Comparison of ENCODE assay signal across 21 mouse cellular contexts in genomic region chr2:180442061-180442460, GRCm38 (mm10). TPM values are rescaled to one million over a fixed set of nuclear protein-coding genes. Genes with fewer than 3 reads are reported as not detected.
DNase-seq lines count a peak whose midpoint lies in the region; ATAC-seq and TF ChIP-seq lines count a peak whose summit lies in the region.
"Had no signal": no experiment of that assay in that cellular context is flagged by ENCODE, and none has a peak within 500 bp of the region (broad histone marks: within the 10 kb centered on the region; RNA-seq: fewer than 3 reads in every experiment).

No protein-coding gene starts in this region.

- DNase-seq in liver, embryonic 13.5 days, result no peak
- no peak for DNase-seq in retina, postnatal 1 day
- DNase-seq: adrenal gland, adult 2 months; cerebellum, adult 8-10 months; heart, adult 2 months; kidney, adult 9 months; right cerebral cortex, postnatal 25 days; thymus, postnatal 14 days had no signal

- WGBS in liver, embryonic 13.5 days (ENCODE audit: insufficient replicate concordance), result 16% methylated on average over 5 of the region's 5 CpGs
- WGBS in liver, embryonic 12.5 days (ENCODE audit: insufficient replicate concordance), result 26% methylated on average over 5 of the region's 5 CpGs
- 83% methylated on average over 5 of the region's 5 CpGs for WGBS in hindbrain, embryonic 12.5 days

- peaks cover 12% of the 10 kb centered on the region for H3K4me1 ChIP-seq in liver, embryonic 13.5 days (replicated peaks)
- peaks cover 24% of the 10 kb centered on the region for H3K4me1 ChIP-seq in liver, embryonic 12.5 days
- peaks cover 90% of the 10 kb centered on the region for H3K4me1 ChIP-seq in bone marrow macrophage, adult 2 months (ENCODE audit: control insufficient read depth, insufficient read depth, low read length)
- H3K4me1 ChIP-seq in hindbrain, embryonic 12.5 days, result no peaks in the 10 kb centered on the region

- no peak overlapping the region for H3K4me2 ChIP-seq in liver, embryonic 13.5 days
- no peak overlapping the region for H3K4me2 ChIP-seq in liver, embryonic 12.5 days
- no peak overlapping the region for H3K4me2 ChIP-seq in hindbrain, embryonic 12.5 days (replicated peaks)
- H3K4me2 ChIP-seq: heart, embryonic 15.5 days; limb, embryonic 15.5 days; lung, embryonic 15.5 days had no signal

- 0 out of 2 replicates have a peak, but pooled peaks have one; percentile 10 for ATAC-seq in liver, embryonic 13.5 days (ENCODE audit: low read depth)
- no peak for ATAC-seq in liver, embryonic 12.5 days
- ATAC-seq in hematopoietic stem cell, adult 5-6 weeks (replicated peaks in 1 of 2; ENCODE audit: insufficient read depth in 1 of 2, low FRiP score in 2 of 2, low TSS enrichment in 1 of 2, low read depth in 1 of 2, poor library complexity in 2 of 2, severe bottlenecking in 2 of 2), result peak; percentile 30 to 38
- ATAC-seq in neutrophil, adult 5-6 weeks (ENCODE audit: extremely low read depth, insufficient number of reproducible peaks, low FRiP score, poor library complexity, severe bottlenecking), result peak; percentile 18; the same call in 1 of the 2 replicates
- no peak for ATAC-seq in hindbrain, embryonic 12.5 days (ENCODE audit: low FRiP score)
- ATAC-seq: midbrain, embryonic 16.5 days had no signal

- TF ChIP-seq CTCF in bone marrow macrophage, adult 2 months (IDR thresholded peaks at IDR 0.05; ENCODE audit: low read depth, low read length), result no peak

- TF ChIP-seq POLR2A in bone marrow macrophage, adult 2 months (IDR thresholded peaks at IDR 0.05; ENCODE audit: borderline replicate concordance, low read depth, low read length), result no peak

- H3K27me3 ChIP-seq in liver, embryonic 13.5 days, result no peaks in the 10 kb centered on the region
- H3K27me3 ChIP-seq in liver, embryonic 12.5 days (replicated peaks), result no peaks in the 10 kb centered on the region
- no peaks in the 10 kb centered on the region for H3K27me3 ChIP-seq in hindbrain, embryonic 12.5 days
- H3K27me3 ChIP-seq: limb, embryonic 15.5 days had no signal

- no peaks in the 10 kb centered on the region for H3K9me3 ChIP-seq in liver, embryonic 13.5 days (replicated peaks)
- no peaks in the 10 kb centered on the region for H3K9me3 ChIP-seq in liver, embryonic 12.5 days (replicated peaks)
- no peaks in the 10 kb centered on the region for H3K9me3 ChIP-seq in hindbrain, embryonic 12.5 days (replicated peaks)
- H3K9me3 ChIP-seq: heart, embryonic 15.5 days; hindbrain, embryonic 10.5 days; limb, embryonic 15.5 days; lung, embryonic 15.5 days had no signal

- H3K9ac ChIP-seq in liver, embryonic 13.5 days, result no peak overlapping the region
- H3K9ac ChIP-seq in liver, embryonic 12.5 days, result no peak overlapping the region
- no peak overlapping the region for H3K9ac ChIP-seq in hindbrain, embryonic 12.5 days
- H3K9ac ChIP-seq: heart, embryonic 15.5 days; limb, embryonic 15.5 days; lung, embryonic 15.5 days had no signal

- H3K36me3 ChIP-seq in liver, embryonic 13.5 days, result no peaks in the 10 kb centered on the region
- no peaks in the 10 kb centered on the region for H3K36me3 ChIP-seq in liver, embryonic 12.5 days
- H3K36me3 ChIP-seq in hindbrain, embryonic 12.5 days, result no peaks in the 10 kb centered on the region
- H3K36me3 ChIP-seq: heart, embryonic 15.5 days; hindbrain, embryonic 10.5 days; limb, embryonic 15.5 days; lung, embryonic 15.5 days had no signal

- no peak overlapping the region for H3K4me3 ChIP-seq in liver, embryonic 13.5 days (replicated peaks)
- no peak overlapping the region for H3K4me3 ChIP-seq in liver, embryonic 12.5 days
- peak overlapping the region; percentile 5; the same call in 1 of the 2 replicates for H3K4me3 ChIP-seq in bone marrow macrophage, adult 2 months (ENCODE audit: insufficient read depth, low read length)
- no peak overlapping the region for H3K4me3 ChIP-seq in hindbrain, embryonic 12.5 days
- H3K4me3 ChIP-seq: heart, adult 2 months; heart, embryonic 15.5 days; hindbrain, embryonic 10.5 days; limb, embryonic 15.5 days; lung, embryonic 15.5 days had no signal

- H3K27ac ChIP-seq in liver, embryonic 13.5 days, result no peak overlapping the region
- H3K27ac ChIP-seq in liver, embryonic 12.5 days, result no peak overlapping the region
- peak overlapping the region; percentile 64 for H3K27ac ChIP-seq in bone marrow macrophage, adult 2 months (ENCODE audit: insufficient read depth, low read depth, low read length)
- H3K27ac ChIP-seq in hindbrain, embryonic 12.5 days, result no peak overlapping the region
- H3K27ac ChIP-seq: heart, adult 2 months; heart, embryonic 15.5 days; hindbrain, embryonic 10.5 days; limb, embryonic 15.5 days; lung, embryonic 15.5 days; macrophage; stomach, postnatal 0 days had no signal

RNA-seq across cellular contexts. Expression of gene Slco4a1, which starts 14.0 kb away (rescaled TPM):
- polyA plus RNA-seq in liver, embryonic 13.5 days (2015; fragmentation: Nextera tagmentation; extraction: Ambion mirVana), result 0.52 and 0.68 TPM in 2 replicates
- polyA plus RNA-seq in liver, embryonic 12.5 days (2016; fragmentation: Nextera tagmentation; extraction: Ambion mirVana), result 1.0 and 1.4 TPM in 2 replicates
- 35.7 and 36.4 TPM in 2 replicates for polyA plus RNA-seq in bone marrow macrophage, adult 2 months (2012; ENCODE audit: insufficient read depth, insufficient read length, missing spikeins)
- total RNA-seq in hematopoietic stem cell, adult 5-6 weeks (2017), result 6.9 and 8.9 TPM in 2 replicates
- total RNA-seq in neutrophil, adult 5-6 weeks (2017), result 6.4 and 8.4 TPM in 2 replicates
- polyA plus RNA-seq in hindbrain, embryonic 12.5 days (2016; fragmentation: Nextera tagmentation; extraction: Ambion mirVana), result 3.2 and 3.4 TPM in 2 replicates
- total RNA-seq: heart, adult 2 months; MEL had no signal

RNA-seq across cellular contexts. Expression of gene Ntsr1, which starts 57.7 kb away (rescaled TPM):
- 0.08 and 0.13 TPM in 2 replicates for polyA plus RNA-seq in liver, embryonic 13.5 days (2015; fragmentation: Nextera tagmentation; extraction: Ambion mirVana)
- polyA plus RNA-seq in liver, embryonic 12.5 days (2016; fragmentation: Nextera tagmentation; extraction: Ambion mirVana), result 0.12 and 0.31 TPM in 2 replicates
- polyA plus RNA-seq in bone marrow macrophage, adult 2 months (2012; ENCODE audit: insufficient read depth, insufficient read length, missing spikeins), result not detected in 2 replicates
- not detected in 2 replicates for total RNA-seq in hematopoietic stem cell, adult 5-6 weeks (2017)
- total RNA-seq in neutrophil, adult 5-6 weeks (2017), result not detected in 2 replicates
- 0.40 and 0.43 TPM in 2 replicates for polyA plus RNA-seq in hindbrain, embryonic 12.5 days (2016; fragmentation: Nextera tagmentation; extraction: Ambion mirVana)
- total RNA-seq: adrenal gland, adult 2 months; heart, adult 2 months; MEL had no signal
- polyA plus RNA-seq: adrenal gland, adult 2 months; heart, adult 2 months; macrophage had no signal

Comparison
In these comparisons a context has a peak if more than half of its experiments do, and no peak if none do; other contexts are left out.
1. ATAC-seq: peak in liver, embryonic 13.5 days (single experiment), hematopoietic stem cell, adult 5-6 weeks (2 of 2) and neutrophil, adult 5-6 weeks (single experiment); none in liver, embryonic 12.5 days (single experiment) and hindbrain, embryonic 12.5 days (single experiment).